Mouse (Mus musculus): ENCODE measurements around the gene Ppp1r15b.

DNA sequence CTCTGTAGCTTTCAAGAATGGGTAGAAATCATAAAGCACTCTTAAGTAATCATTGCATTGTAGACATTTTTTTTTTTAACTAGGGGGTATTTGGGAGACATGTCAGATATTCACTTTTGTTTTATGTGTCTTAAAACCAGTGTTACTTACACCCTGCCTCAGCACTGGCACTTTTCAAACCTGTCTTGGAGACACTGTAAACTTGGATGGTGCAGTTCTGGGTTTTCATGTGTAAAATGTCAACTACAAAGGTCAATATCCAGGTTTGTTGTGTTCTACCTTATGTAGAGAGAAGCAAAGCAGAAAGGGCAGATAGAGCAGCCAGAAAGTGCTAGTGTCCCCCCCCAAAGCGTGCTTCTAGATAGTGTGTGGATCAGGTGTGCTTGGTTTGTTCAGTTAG lies 7.5 kb downstream of the Ppp1r15b start:
- no peak for TF ChIP-seq GATA1 (IDR thresholded peaks at IDR 0.05; ENCODE audit: low read length)
- no peak for TF ChIP-seq TAL1 (IDR thresholded peaks at IDR 0.05; ENCODE audit: low read length)
